Mouse (Mus musculus): ENCODE results near the gene Tom1l2.

- TF ChIP-seq POLR2A (IDR thresholded peaks at IDR 0.05; ENCODE audit: control insufficient read depth, low read depth, low read length) (no peak), CTCF (IDR thresholded peaks at IDR 0.05; ENCODE audit: control insufficient read depth, insufficient read depth, insufficient replicate concordance, low read depth, low read length) (no peak)
Measured at GRCm38 (mm10) chr11:60319257-60320066, 33.2 kb downstream of the Tom1l2 start.

Data from testis, adult 2 months (tissue).